Mouse (Mus musculus) heart, postnatal 0 days (tissue): ENCODE measurements around the gene Itpkc.

Experiments
- CTCF ChIP-seq: IDR thresholded peaks from 2 replicates; pipeline ENCODE4 v1.5.1; 2016; ENCODE audit warnings: antibody characterized with exemption, control low read depth, low read depth
- EP300 ChIP-seq: IDR thresholded peaks from 2 replicates; pipeline ENCODE4 v1.6.1; 2016; ENCODE audit warnings: antibody characterized with exemption, low read depth

GRCm38 (mm10) chr7:27160921-27161320, 67.5 kb downstream of the Itpkc start:
- no peak for TF ChIP-seq CTCF
- TF ChIP-seq EP300, result no peak
